9 mouse cellular contexts compared by ENCODE assay signal in genomic region chr9:62777461-62777860, GRCm38 (mm10). TPM values are rescaled to one million over a fixed set of nuclear protein-coding genes. Genes with fewer than 3 reads are reported as not detected.
DNase-seq lines count a peak whose midpoint lies in the region; ATAC-seq and TF ChIP-seq lines count a peak whose summit lies in the region.
"Had no signal": no experiment of that assay in that cellular context is flagged by ENCODE, and none has a peak within 500 bp of the region (broad histone marks: within the 10 kb centered on the region; RNA-seq: fewer than 3 reads in every experiment).

No protein-coding gene starts in this region.

- ATAC-seq in heart, embryonic 15.5 days (replicated peaks; ENCODE audit: insufficient number of reproducible peaks, insufficient read depth, low FRiP score, low read depth) = 0 out of 2 replicates have a peak, but pooled peaks have one; percentile 44
- ATAC-seq in liver, embryonic 14.5 days (ENCODE audit: insufficient read depth) = no peak
- ATAC-seq in neural tube, embryonic 14.5 days (ENCODE audit: low read depth) = peak; percentile 78; the same call in 1 of the 2 replicates

- no peaks in the 10 kb centered on the region for H3K36me3 ChIP-seq in C2C12 (ENCODE audit: control insufficient read depth, insufficient read depth)
- no peaks in the 10 kb centered on the region for H3K36me3 ChIP-seq in heart, embryonic 15.5 days
- H3K36me3 ChIP-seq in liver, embryonic 14.5 days (replicated peaks; ENCODE audit: control insufficient read depth, insufficient read depth, low read depth) = no peaks in the 10 kb centered on the region
- H3K36me3 ChIP-seq in neural tube, embryonic 14.5 days (ENCODE audit: control insufficient read depth, insufficient read depth, low read length) = no peaks in the 10 kb centered on the region
- H3K36me3 ChIP-seq: heart, embryonic 13.5 days had no signal

- H3K27ac ChIP-seq in heart, embryonic 15.5 days = no peak overlapping the region
- no peak overlapping the region for H3K27ac ChIP-seq in liver, embryonic 14.5 days
- no peak overlapping the region for H3K27ac ChIP-seq in neural tube, embryonic 14.5 days (ENCODE audit: low read depth, low read length)
- H3K27ac ChIP-seq: heart, embryonic 13.5 days had no signal

- 10% methylated on average over 5 of the region's 5 CpGs for WGBS in heart, embryonic 15.5 days
- 6% methylated on average over 5 of the region's 5 CpGs for WGBS in liver, embryonic 14.5 days (ENCODE audit: insufficient replicate concordance)
- WGBS in neural tube, embryonic 14.5 days = 7% methylated on average over 5 of the region's 5 CpGs

- DNase-seq in ZHBTc4 (ENCODE audit: low read depth, low spot score) = peak; percentile 93
- peak; percentile 86 for DNase-seq in embryo, embryonic 10.5 days (ENCODE audit: low spot score)
- DNase-seq in kidney, postnatal 14 days = peak; percentile 69
- DNase-seq in liver, embryonic 14.5 days (ENCODE audit: low read depth in 3 of 3, low spot score in 3 of 3) = peak; percentile 26 to 31 (median 29)
- DNase-seq in thymus, postnatal 36 days = peak; percentile 57 to 58

- no peak overlapping the region for H3ac ChIP-seq in C2C12 (ENCODE audit: control insufficient read depth, insufficient read length, low read depth)

- H3K9ac ChIP-seq in heart, embryonic 15.5 days = no peak overlapping the region
- no peak overlapping the region for H3K9ac ChIP-seq in liver, embryonic 14.5 days (replicated peaks)
- H3K9ac ChIP-seq in neural tube, embryonic 14.5 days (replicated peaks; ENCODE audit: low read depth, low read length) = no peak overlapping the region
- H3K9ac ChIP-seq: heart, embryonic 13.5 days had no signal

- H3K27me3 ChIP-seq in C2C12 (ENCODE audit: control insufficient read depth, insufficient read depth, insufficient read length) = no peaks in the 10 kb centered on the region
- H3K27me3 ChIP-seq in heart, embryonic 15.5 days = no peaks in the 10 kb centered on the region
- H3K27me3 ChIP-seq in liver, embryonic 14.5 days (ENCODE audit: control insufficient read depth, insufficient read depth, low read length) = no peaks in the 10 kb centered on the region
- H3K27me3 ChIP-seq in neural tube, embryonic 14.5 days (ENCODE audit: control insufficient read depth, insufficient read depth, low read length) = no peaks in the 10 kb centered on the region
- H3K27me3 ChIP-seq: heart, embryonic 13.5 days had no signal

- H3K9me3 ChIP-seq in heart, embryonic 15.5 days (replicated peaks) = no peaks in the 10 kb centered on the region
- H3K9me3 ChIP-seq in liver, embryonic 14.5 days (ENCODE audit: control insufficient read depth, low read length) = no peaks in the 10 kb centered on the region
- H3K9me3 ChIP-seq in neural tube, embryonic 14.5 days (ENCODE audit: control insufficient read depth, low read length) = no peaks in the 10 kb centered on the region
- H3K9me3 ChIP-seq: heart, embryonic 13.5 days had no signal

- no peaks in the 10 kb centered on the region for H3K79me3 ChIP-seq in C2C12 (ENCODE audit: low read depth)

- TF ChIP-seq CTCF in C2C12 (IDR thresholded peaks at IDR 0.05; ENCODE audit: control insufficient read depth, insufficient read depth, insufficient read length) = peak; percentile 47
- peak; percentile 86 for TF ChIP-seq CTCF in liver, embryonic 14.5 days (IDR thresholded peaks at IDR 0.05; ENCODE audit: low read depth)

- TF ChIP-seq EP300 in liver, embryonic 14.5 days (IDR thresholded peaks at IDR 0.05; ENCODE audit: low read depth) = no peak

- H3K4me2 ChIP-seq in heart, embryonic 15.5 days = no peak overlapping the region
- H3K4me2 ChIP-seq in liver, embryonic 14.5 days (ENCODE audit: low read depth) = no peak overlapping the region
- no peak overlapping the region for H3K4me2 ChIP-seq in neural tube, embryonic 14.5 days (ENCODE audit: low read depth, low read length)
- H3K4me2 ChIP-seq: heart, embryonic 13.5 days had no signal

- H3K4me3 ChIP-seq in C2C12 (ENCODE audit: insufficient read depth, poor library complexity, severe bottlenecking) = no peak overlapping the region
- no peak overlapping the region for H3K4me3 ChIP-seq in heart, embryonic 15.5 days
- H3K4me3 ChIP-seq in liver, embryonic 14.5 days (ENCODE audit: insufficient read depth in 1 of 2, low read depth in 2 of 2, low read length in 2 of 2) = no peak overlapping the region
- no peak overlapping the region for H3K4me3 ChIP-seq in neural tube, embryonic 14.5 days (ENCODE audit: low read depth, low read length)
- H3K4me3 ChIP-seq: heart, embryonic 13.5 days had no signal

- no peaks in the 10 kb centered on the region for H3K79me2 ChIP-seq in C2C12 (ENCODE audit: control insufficient read depth, insufficient read depth)

- H3K4me1 ChIP-seq in heart, embryonic 15.5 days (replicated peaks) = peaks cover 16% of the 10 kb centered on the region; the same call in 1 of the 2 replicates
- no peaks in the 10 kb centered on the region for H3K4me1 ChIP-seq in liver, embryonic 14.5 days (replicated peaks; ENCODE audit: control insufficient read depth in 2 of 2, insufficient read depth in 2 of 2, low read length in 1 of 2)
- peaks cover 1% of the 10 kb centered on the region; the same call in 1 of the 2 replicates for H3K4me1 ChIP-seq in neural tube, embryonic 14.5 days (ENCODE audit: control insufficient read depth, insufficient read depth, low read length)

TF ChIP-seq in C2C12, 6 proteins besides CTCF, POLR2A, EP300 and RAD21:
- TF ChIP-seq MYOD1 (IDR thresholded peaks at IDR 0.05; ENCODE audit: control insufficient read depth, insufficient read length, low read depth) (no peak), CEBPB (IDR thresholded peaks at IDR 0.05; ENCODE audit: low read depth) (no peak), USF1 (IDR thresholded peaks at IDR 0.05; ENCODE audit: low read depth) (no peak), MAX (IDR thresholded peaks at IDR 0.05) (no peak), FOSL1 (IDR thresholded peaks at IDR 0.05; ENCODE audit: insufficient read depth, low read length, poor library complexity, severe bottlenecking) (no peak), MYOG (IDR thresholded peaks at IDR 0.05; ENCODE audit: control insufficient read depth, extremely low read depth, insufficient read length) (no peak)

RNA-seq across cellular contexts. Expression of gene Fem1b, which starts 34.3 kb away (rescaled TPM):
- 11.0 TPM for polyA plus RNA-seq in C2C12 (2012; fragmentation: generic; extraction: Trizol)
- 11.4 and 14.8 TPM in 2 replicates for polyA plus RNA-seq in heart, embryonic 15.5 days (2015; fragmentation: Nextera tagmentation; extraction: Ambion mirVana)
- polyA plus RNA-seq in liver, embryonic 14.5 days (2012; rRNA removed) = 5.8 and 8.2 TPM in 2 replicates
- 12.5 and 15.5 TPM in 2 replicates for polyA plus RNA-seq in liver, embryonic 14.5 days (2014; fragmentation: Nextera tagmentation; extraction: Ambion mirVana)
- 77.7 and 90.1 TPM in 2 replicates for polyA plus RNA-seq in neural tube, embryonic 14.5 days (2014; fragmentation: Nextera tagmentation; extraction: Ambion mirVana)

Comparison
In these comparisons a context has a peak if more than half of its experiments do, and no peak if none do; other contexts are left out.
1. DNase-seq: peak in every context shown above with its lines; median percentile 93 in ZHBTc4; 86 in embryo, embryonic 10.5 days; 69 in kidney, postnatal 14 days; 58 in thymus, postnatal 36 days; 29 in liver, embryonic 14.5 days.